Mouse (Mus musculus) lung, adult 2 months (tissue): ENCODE measurements around the gene Cpsf6. TPM values are rescaled to one million over a fixed set of nuclear protein-coding genes. Genes with fewer than 3 reads are reported as not detected.
A peak's percentile ranks its signal among the peaks of the same experiment; 100 is the strongest.

Source experiments
- DNase-seq: peaks from one replicate; pipeline ENCODE4 v3.0.0; 2022
- H3K4me1 ChIP-seq: fragments of 200-500 bp; 2 replicates; pipeline ENCODE4 v1.6.1; 2011; ENCODE audit warnings: low read length; ENCODE audit not compliant: control insufficient read depth, insufficient read depth
- H3K4me3 ChIP-seq: fragments of 200-500 bp; replicated peaks from 2 replicates; pipeline ENCODE3; 2011; ENCODE audit warnings: low read depth, mild to moderate bottlenecking, control low read depth, low read length; ENCODE audit errors: extremely low read depth
- CTCF ChIP-seq: fragments of 200-500 bp; IDR thresholded peaks from 2 replicates; pipeline ENCODE4 v1.5.1; 2011; ENCODE audit warnings: mild to moderate bottlenecking, low read length, control low read depth; ENCODE audit not compliant: insufficient read depth
- POLR2A ChIP-seq: fragments of 200-500 bp; IDR thresholded peaks from 2 replicates; pipeline ENCODE4 v1.6.1; 2011; ENCODE audit warnings: low read depth, mild to moderate bottlenecking, control low read depth, low read length, borderline replicate concordance; ENCODE audit errors: extremely low read depth
- WGBS: fragments of 180-500 bp; shearing (Covaris S2); methylation state at CpG from one replicate; pipeline ENCODE4 v1.1.7; 2018; 5-methylcytosine and 5-hydroxymethylcytosine counted together
- polyA plus RNA-seq: library from polyadenylated mRNA; depleted of rRNA; stranded (reverse); fragments of >200 nt; gene quantifications from 2 replicates; pipeline ENCODE4 v1.2.3, GENCODE M21; 2012

The Cpsf6 gene
- polyA plus RNA-seq, 1 experiment, result 51.7 TPM

DNA sequence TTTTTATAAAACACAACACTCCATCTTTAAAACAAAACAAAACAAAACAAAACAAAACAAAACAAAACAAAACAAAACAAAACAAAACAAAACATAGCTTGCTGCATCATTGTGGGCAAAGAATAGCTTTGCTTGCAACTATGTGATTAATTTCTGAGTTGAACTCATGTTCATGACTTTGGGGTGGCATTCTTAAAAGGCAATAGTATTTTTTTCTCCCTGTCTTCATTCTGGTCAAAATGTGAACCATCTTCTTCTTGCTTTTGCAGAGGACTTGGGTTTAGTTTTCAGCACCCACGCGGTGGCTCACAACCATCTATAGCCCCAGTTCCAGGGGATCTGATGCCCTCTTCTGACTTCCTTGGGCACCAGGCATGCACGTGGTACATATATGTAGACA lies 20.0 kb upstream of the Cpsf6 start:
- DNase-seq, result no peak
- no peak overlapping the region for H3K4me3 ChIP-seq
- no peak for TF ChIP-seq CTCF
- no peak for TF ChIP-seq POLR2A
- peaks cover 4% of the 10 kb centered on the region; the same call in 1 of the 2 replicates for H3K4me1 ChIP-seq
- 92% methylated on average over 3 of the region's 3 CpGs for WGBS

- peaks cover 4% of the 10 kb centered on the region; the same call in 1 of the 2 replicates for H3K4me1 ChIP-seq
- no peak overlapping the region for H3K4me3 ChIP-seq
- no peak for TF ChIP-seq CTCF
- no peak for TF ChIP-seq POLR2A
- DNase-seq, result no peak
- WGBS, result 80% methylated on average over 2 of the region's 2 CpGs
Observed at GRCm38 (mm10) chr10:117399196-117399595, 19.4 kb upstream of the Cpsf6 start.

GRCm38 (mm10) chr10:117398044-117398780 lies 18.4 kb upstream of the Cpsf6 start:
- H3K4me3 ChIP-seq, result no peak overlapping the region
- H3K4me1 ChIP-seq, result peaks cover 8% of the 10 kb centered on the region
- WGBS, result 66% methylated on average over 18 of the region's 18 CpGs
- no peak for TF ChIP-seq POLR2A
- TF ChIP-seq CTCF, result no peak
- no peak for DNase-seq

DNA sequence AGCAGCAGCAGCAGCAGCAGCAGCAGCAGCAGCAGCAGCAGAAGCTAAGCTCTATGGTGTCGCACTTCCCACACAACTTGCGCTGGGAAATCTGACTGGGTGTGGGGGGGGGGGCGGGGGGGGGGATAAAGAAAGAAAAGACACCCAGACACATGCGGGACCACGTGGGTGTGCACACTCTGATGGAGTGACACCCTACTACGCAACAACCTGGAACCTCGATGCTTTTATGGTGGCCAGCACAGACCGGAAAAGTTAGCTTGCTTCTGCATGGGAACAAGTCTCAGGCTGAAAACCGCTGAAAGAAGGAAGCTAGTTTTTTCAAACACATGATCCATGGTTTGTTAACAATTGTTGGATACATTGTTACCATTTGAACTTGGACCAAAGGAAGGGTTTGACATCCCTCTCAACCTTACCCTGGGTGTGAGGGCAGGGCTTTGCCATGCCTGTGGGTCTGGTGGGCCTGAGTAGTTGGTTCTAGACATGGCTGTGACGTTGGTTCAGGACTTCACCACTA lies 17.4 kb upstream of the Cpsf6 start:
- Histone ChIP-seq H3K4me3 (no peak overlapping the region), H3K4me1 (peaks cover 8% of the 10 kb centered on the region)
- TF ChIP-seq CTCF, result no peak
- TF ChIP-seq POLR2A, result no peak
- no peak for DNase-seq
- 49% methylated on average over 8 of the region's 10 CpGs for WGBS

DNA sequence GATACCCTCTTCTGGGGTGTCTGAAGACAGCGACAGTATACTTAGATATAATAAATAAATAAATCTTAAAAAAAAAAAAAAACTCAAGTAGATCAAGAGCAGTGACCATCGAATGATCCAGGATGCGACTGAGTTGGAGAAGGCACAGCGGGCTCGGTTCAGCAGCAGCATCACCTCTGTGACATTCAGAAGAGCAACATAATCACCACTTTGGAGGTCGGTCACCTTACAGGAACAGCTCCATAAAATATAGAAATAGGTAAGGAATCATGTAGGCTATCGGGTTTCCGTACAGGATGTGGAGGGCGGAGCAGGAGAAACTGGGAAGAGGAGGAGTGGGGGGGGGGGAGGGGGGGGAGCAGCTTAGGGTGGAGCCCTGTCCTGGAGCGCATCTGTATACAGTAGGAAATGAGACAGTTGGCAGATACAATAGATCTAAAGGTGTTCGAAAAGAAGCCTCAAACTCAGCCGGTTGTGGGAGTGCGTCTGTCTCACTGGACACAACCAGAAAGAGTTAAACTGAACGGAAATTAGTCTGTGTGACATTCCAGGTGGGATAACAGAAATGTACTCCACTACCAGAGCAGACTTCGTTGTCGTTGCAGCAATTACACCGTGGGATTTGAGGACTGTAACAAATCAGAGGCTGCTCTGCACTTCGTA lies 16.7 kb upstream of the Cpsf6 start:
- H3K4me3 ChIP-seq, result no peak overlapping the region
- H3K4me1 ChIP-seq, result peaks cover 8% of the 10 kb centered on the region
- DNase-seq, result no peak
- WGBS, result 30% methylated on average over 18 of the region's 18 CpGs
- TF ChIP-seq CTCF, result no peak
- no peak for TF ChIP-seq POLR2A

- no peak overlapping the region for H3K4me3 ChIP-seq
- 98% methylated on average over 2 of the region's 2 CpGs for WGBS
- DNase-seq, result no peak
- peaks cover 8% of the 10 kb centered on the region for H3K4me1 ChIP-seq
- no peak for TF ChIP-seq POLR2A
- no peak for TF ChIP-seq CTCF
Observed at GRCm38 (mm10) chr10:117395801-117396200, 16.0 kb upstream of the Cpsf6 start.

DNA sequence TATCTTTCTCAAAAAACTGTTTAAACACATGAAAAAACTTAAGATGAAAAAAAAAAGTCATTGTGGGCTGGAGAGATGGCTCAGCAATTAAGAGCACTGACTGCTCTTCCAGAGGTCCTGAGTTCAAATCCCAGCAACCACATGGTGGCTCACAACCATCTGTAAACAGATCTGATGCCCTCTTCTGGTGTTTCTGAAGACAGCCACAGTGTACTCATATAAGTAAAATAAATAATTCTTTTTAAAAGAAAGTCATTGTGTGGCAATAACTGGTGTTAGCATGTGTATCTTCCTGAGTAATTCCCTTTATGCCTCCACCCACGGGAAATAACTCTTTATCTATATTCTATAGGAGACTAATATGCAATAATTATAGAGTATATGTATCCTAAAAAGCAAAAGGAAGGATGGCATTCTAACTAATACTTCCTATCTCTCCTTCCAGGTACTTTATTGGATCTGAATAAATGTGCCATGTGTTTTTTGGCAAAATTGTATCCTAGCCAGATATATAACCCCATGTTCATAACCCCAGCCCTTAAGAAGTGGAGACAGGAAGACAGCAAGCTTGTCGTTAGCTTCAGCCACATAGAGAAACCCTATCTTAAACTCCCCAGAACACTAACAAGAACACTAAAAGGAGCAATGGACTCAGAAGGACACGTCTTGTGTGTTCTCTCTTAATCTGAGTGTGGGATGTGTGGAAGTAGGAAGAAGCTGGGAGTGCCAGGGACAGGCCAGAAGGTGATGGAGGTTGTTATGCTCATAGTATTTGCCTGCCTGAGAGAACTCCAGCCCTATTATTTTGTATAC lies 15.1 kb upstream of the Cpsf6 start:
- no peak for DNase-seq
- peaks cover 8% of the 10 kb centered on the region for H3K4me1 ChIP-seq
- WGBS, result 76% methylated on average over 3 of the region's 3 CpGs
- TF ChIP-seq POLR2A (no peak), CTCF (no peak)
- no peak overlapping the region for H3K4me3 ChIP-seq

DNA sequence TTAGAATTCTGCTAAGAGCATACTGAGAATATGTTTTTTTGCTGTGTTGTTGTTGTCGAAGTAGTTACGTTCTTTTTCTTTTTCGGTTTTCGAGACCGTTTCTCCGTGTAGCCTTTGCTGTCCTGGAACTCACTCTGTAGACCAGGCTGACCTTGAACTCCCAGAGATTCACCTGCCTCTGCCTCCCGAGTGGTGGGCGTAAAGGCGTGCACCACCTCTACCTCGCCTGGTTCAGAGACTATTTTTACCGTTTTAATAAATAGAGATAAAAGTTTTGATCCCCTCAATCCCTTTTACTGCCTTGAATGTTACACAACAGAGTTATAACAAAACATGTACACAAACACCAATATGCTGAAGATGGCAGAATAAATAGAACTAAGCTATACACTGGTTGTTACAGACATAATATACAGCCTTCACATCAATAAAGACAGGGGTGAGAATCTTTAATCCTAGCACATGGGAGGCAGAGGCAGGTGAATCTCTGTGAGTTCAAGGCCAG lies 14.1 kb upstream of the Cpsf6 start:
- peaks cover 8% of the 10 kb centered on the region for H3K4me1 ChIP-seq
- peak overlapping the region; percentile 54 for H3K4me3 ChIP-seq
- WGBS, result 49% methylated on average over 11 of the region's 11 CpGs
- TF ChIP-seq POLR2A (no peak), CTCF (no peak)
- no peak for DNase-seq
